Mouse (Mus musculus) cerebral cortex, adult 2 months (tissue): ENCODE results near the gene Btbd35f6.

Experiments
- WGBS: fragments of 180-500 bp; shearing (Covaris S2); methylation state at CpG from one replicate; pipeline ENCODE4 v1.1.7; 2018; 5-methylcytosine and 5-hydroxymethylcytosine counted together

The Btbd35f6 gene

GRCm38 (mm10) chrX:33956440-33956839 lies at the start of gene Btbd35f6:
Gene Btbd35f6 (minus strand): TSS chrX:33956540.
- WGBS = 100% methylated on average over 1 of the region's 4 CpGs

DNA sequence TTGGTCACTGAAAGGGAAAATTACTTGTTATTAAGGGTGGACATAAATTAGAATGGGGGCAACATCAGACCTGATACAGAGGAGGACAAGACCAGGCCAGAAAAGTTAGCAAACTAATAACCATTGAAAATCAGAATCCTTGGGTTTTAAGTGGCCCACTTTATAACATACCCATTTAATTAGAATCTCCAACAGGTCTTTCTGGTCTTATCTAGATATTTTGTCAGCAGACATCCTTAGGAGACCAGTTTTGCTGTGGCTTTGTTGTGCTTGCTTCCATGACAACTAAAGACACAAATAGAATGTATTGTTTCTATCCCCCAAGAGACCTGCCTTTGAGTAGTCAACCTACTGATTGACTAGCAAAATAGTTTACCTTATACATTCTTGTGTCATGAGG lies 30.4 kb upstream of the Btbd35f6 start, which contains the start of gene Gm21870:
Gm21870 (minus strand) TSS at position 101 of the 400 bp plus-strand sequence.

DNA sequence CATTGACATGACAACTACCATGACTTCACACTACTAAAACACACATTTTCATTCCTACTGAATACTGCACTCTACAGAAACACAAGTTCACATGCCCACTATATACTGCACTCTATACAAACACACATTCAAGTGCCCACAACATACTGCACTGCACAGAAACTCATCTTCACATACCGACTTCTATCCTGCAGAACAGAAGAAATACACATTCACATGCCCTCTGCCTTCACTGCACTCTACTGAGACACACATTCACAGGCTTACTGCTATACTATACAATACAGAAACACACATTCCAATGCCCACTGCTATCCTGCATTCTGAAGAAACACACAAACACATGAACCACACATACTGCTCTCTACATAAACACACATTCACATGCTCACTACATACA lies 26.1 kb downstream of the Btbd35f6 start:
- no CpG with 5 or more reads among the region's 1 CpGs for WGBS

DNA sequence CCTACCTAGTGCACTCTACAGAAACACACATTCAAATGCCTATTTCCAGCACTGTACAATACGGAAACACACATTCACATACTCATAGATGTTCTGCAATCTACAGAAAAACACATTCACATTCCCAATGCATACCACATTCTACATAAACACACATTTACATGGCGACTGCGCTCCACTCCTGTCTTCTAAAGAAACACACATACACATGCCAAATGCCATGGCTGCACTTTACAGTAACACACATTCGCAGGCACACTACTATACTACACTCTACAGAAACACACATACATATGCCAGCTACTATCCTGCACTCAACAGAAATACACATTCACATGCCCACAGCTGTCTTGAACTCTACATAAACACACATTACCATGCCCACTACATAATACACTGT lies 28.1 kb downstream of the Btbd35f6 start:
- WGBS = 81% methylated on average over 4 of the region's 4 CpGs

DNA sequence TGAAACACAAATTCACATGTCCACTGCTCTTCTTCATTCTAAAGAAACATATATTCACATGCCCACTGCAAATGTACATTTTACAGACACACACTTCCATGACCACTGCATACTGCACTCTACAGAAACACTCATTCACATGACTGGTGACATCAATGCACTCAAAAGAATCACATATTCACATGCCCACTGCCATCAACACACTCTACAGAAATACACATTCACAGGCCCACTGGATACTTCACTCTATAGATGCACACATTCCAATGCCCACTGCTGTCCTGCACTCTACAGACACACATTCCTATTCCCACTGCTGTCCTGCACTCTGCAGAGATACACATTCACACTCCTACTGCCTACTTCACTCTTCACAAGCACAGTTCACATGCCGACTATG lies 30.0 kb downstream of the Btbd35f6 start:
- no CpG with 5 or more reads among the region's 1 CpGs for WGBS

DNA sequence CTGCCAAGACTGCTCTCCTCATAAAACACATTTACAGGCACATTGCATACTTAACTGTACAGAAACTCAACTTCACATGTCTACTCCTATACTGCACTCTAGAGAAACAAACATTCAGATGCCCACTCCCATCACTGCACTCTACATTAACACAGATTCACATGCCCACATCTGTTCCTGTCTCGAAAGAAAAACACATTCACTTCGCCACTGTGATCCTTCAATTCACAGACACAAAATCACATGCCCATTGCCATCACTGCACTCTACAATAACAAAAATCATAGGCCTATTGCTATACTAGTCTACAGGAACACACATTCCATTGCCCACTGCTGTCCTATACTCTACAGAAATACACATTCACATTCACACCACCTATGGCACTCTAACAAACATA lies 30.9 kb downstream of the Btbd35f6 start:
- WGBS = 81% methylated on average over 2 of the region's 2 CpGs
